Mouse (Mus musculus) midbrain, embryonic 14.5 days (tissue): ENCODE measurements around the gene Evc2. TPM values are rescaled to one million over a fixed set of nuclear protein-coding genes. Genes with fewer than 3 reads are reported as not detected.

Experiments used
- ATAC-seq: fragments of 200-750 bp; cut with Nextera tagmentation; 2 replicates; pipeline ENCODE4 v1.8.0; 2017; ENCODE audit warnings: moderate number of reproducible peaks, moderate library complexity; ENCODE audit not compliant: low FRiP score, low TSS enrichment
- DNase-seq: peaks from one replicate; pipeline ENCODE4 v3.0.0-alpha.2; 2015
- H3K27ac ChIP-seq: fragments of 300-500 bp; sonication (generic); replicated peaks from 2 replicates; pipeline ENCODE4 v1.5.1; 2014; ENCODE audit warnings: mild to moderate bottlenecking, low read depth, low read length, moderate library complexity
- H3K27me3 ChIP-seq: fragments of 300-500 bp; sonication (generic); 2 replicates; pipeline ENCODE4 v1.6.1; 2014; ENCODE audit warnings: low read length, control low read depth, mixed read lengths; ENCODE audit not compliant: control insufficient read depth, insufficient read depth
- H3K36me3 ChIP-seq: fragments of 300-500 bp; sonication (generic); 2 replicates; pipeline ENCODE4 v1.6.1; 2014; ENCODE audit warnings: low read length, control low read depth; ENCODE audit not compliant: control insufficient read depth, insufficient read depth
- H3K4me1 ChIP-seq: fragments of 300-500 bp; sonication (generic); 2 replicates; pipeline ENCODE4 v1.6.1; 2014; ENCODE audit warnings: mild to moderate bottlenecking, antibody characterized with exemption, low read length, control low read depth; ENCODE audit not compliant: control insufficient read depth, insufficient read depth
- H3K4me2 ChIP-seq: fragments of 300-500 bp; sonication (generic); 2 replicates; pipeline ENCODE4 v1.6.1; 2014; ENCODE audit warnings: mild to moderate bottlenecking, low read length, moderate library complexity
- H3K4me3 ChIP-seq: fragments of 300-500 bp; sonication (generic); replicated peaks from 2 replicates; pipeline ENCODE4 v1.5.1; 2014; ENCODE audit warnings: low read depth, low read length
- H3K9ac ChIP-seq: fragments of 300-500 bp; sonication (generic); replicated peaks from 2 replicates; pipeline ENCODE4 v1.6.1; 2014; ENCODE audit warnings: mild to moderate bottlenecking, low read length, moderate library complexity
- H3K9me3 ChIP-seq: fragments of 300-500 bp; sonication (generic); 2 replicates; pipeline ENCODE4 v1.6.1; 2016; ENCODE audit warnings: low read length, control low read depth, mixed read lengths; ENCODE audit not compliant: control insufficient read depth
- WGBS: fragments of 180-500 bp; shearing (Covaris S2); extraction: QIAGEN DNeasy Blood & Tissue Kit; methylation state at CpG from one replicate; pipeline ENCODE4 v1.1.7; 2014; 5-methylcytosine and 5-hydroxymethylcytosine counted together
- polyA plus RNA-seq: library from polyadenylated mRNA; unstranded; fragments of >200 nt; fragmentation: Nextera tagmentation; extraction: Ambion mirVana; gene quantifications from 2 replicates; pipeline ENCODE4 v1.2.1, GENCODE M21; 2014

The Evc2 gene
- polyA plus RNA-seq, 1 experiment from 2014 or later: 6.0 TPM

- H3K4me2 ChIP-seq: no peak overlapping the region
- H3K27me3 ChIP-seq: no peaks in the 10 kb centered on the region
- peaks cover 3% of the 10 kb centered on the region; the same call in 1 of the 2 replicates for H3K9me3 ChIP-seq
- ATAC-seq: no peak
- H3K27ac ChIP-seq: no peak overlapping the region
- 96% methylated on average over 4 of the region's 4 CpGs for WGBS
- no peak overlapping the region for H3K4me3 ChIP-seq
- peaks cover 14% of the 10 kb centered on the region; the same call in 1 of the 2 replicates for H3K36me3 ChIP-seq
- no peak for DNase-seq
- no peak overlapping the region for H3K9ac ChIP-seq
- H3K4me1 ChIP-seq: no peaks in the 10 kb centered on the region
These were observed 17.5 kb upstream of the Evc2 start for GRCm38 (mm10) chr5:37320761-37321160.

- no peaks in the 10 kb centered on the region for H3K9me3 ChIP-seq
- H3K27ac ChIP-seq: no peak overlapping the region
- no peaks in the 10 kb centered on the region for H3K4me1 ChIP-seq
- 95% methylated on average over 6 of the region's 6 CpGs for WGBS
- DNase-seq (no peak), ATAC-seq (no peak)
- no peak overlapping the region for H3K9ac ChIP-seq
- H3K27me3 ChIP-seq: no peaks in the 10 kb centered on the region
- peaks cover 12% of the 10 kb centered on the region; the same call in 1 of the 2 replicates for H3K36me3 ChIP-seq
- no peak overlapping the region for H3K4me3 ChIP-seq
- H3K4me2 ChIP-seq: no peak overlapping the region
These were observed 11.6 kb upstream of the Evc2 start for GRCm38 (mm10) chr5:37326675-37327074.

- H3K4me2 ChIP-seq: no peak overlapping the region
- no peaks in the 10 kb centered on the region for H3K27me3 ChIP-seq
- no peaks in the 10 kb centered on the region for H3K36me3 ChIP-seq
- H3K4me3 ChIP-seq: no peak overlapping the region
- H3K9ac ChIP-seq: no peak overlapping the region
- H3K4me1 ChIP-seq: no peaks in the 10 kb centered on the region
- DNase-seq (no peak), ATAC-seq (no peak)
- H3K27ac ChIP-seq: no peak overlapping the region
- H3K9me3 ChIP-seq: no peaks in the 10 kb centered on the region
- 87% methylated on average over 8 of the region's 8 CpGs for WGBS
These were observed 7.7 kb upstream of the Evc2 start for GRCm38 (mm10) chr5:37330449-37331132.

- no peaks in the 10 kb centered on the region for H3K9me3 ChIP-seq
- H3K36me3 ChIP-seq: no peaks in the 10 kb centered on the region
- no peaks in the 10 kb centered on the region for H3K4me1 ChIP-seq
- no peak overlapping the region for H3K4me3 ChIP-seq
- no peaks in the 10 kb centered on the region for H3K27me3 ChIP-seq
- WGBS: 95% methylated on average over 2 of the region's 2 CpGs
- ATAC-seq (no peak), DNase-seq (no peak)
- H3K4me2 ChIP-seq: no peak overlapping the region
- no peak overlapping the region for H3K9ac ChIP-seq
- H3K27ac ChIP-seq: no peak overlapping the region
These were observed 7.2 kb upstream of the Evc2 start for GRCm38 (mm10) chr5:37331133-37331505.

DNA sequence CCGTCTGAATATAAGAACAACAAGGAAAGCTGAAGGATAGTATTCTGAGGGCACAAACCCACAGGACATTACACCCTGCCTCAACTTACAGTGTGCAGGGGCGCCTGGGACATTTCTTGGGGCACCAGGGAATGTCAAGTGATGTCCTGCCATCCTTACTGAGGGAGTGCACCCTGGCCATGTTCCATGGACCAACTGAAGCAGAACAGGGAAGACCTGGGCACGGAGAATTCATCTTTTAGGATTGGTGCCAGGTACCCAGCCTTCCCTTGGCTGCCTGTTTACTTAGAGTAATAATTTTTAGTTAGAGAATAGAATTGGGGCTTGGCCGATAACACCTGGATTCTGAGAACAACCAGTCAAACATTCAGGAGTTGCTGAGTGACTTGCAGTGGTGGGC lies 6.2 kb upstream of the Evc2 start:
- DNase-seq (no peak), ATAC-seq (no peak)
- no peaks in the 10 kb centered on the region for H3K36me3 ChIP-seq
- no peak overlapping the region for H3K27ac ChIP-seq
- H3K9me3 ChIP-seq: no peaks in the 10 kb centered on the region
- H3K4me2 ChIP-seq: no peak overlapping the region
- H3K4me1 ChIP-seq: no peaks in the 10 kb centered on the region
- 85% methylated on average over 4 of the region's 4 CpGs for WGBS
- H3K4me3 ChIP-seq: no peak overlapping the region
- no peaks in the 10 kb centered on the region for H3K27me3 ChIP-seq
- no peak overlapping the region for H3K9ac ChIP-seq

- 78% methylated on average over 3 of the region's 3 CpGs for WGBS
These were observed 3.2 kb upstream of the Evc2 start for GRCm38 (mm10) chr5:37335061-37335460.

GRCm38 (mm10) chr5:37336485-37337105 lies 1.7 kb upstream of the Evc2 start, which contains the start of gene Evc:
Evc (minus strand) TSS chr5:37336894.
- ATAC-seq: peak; percentile 56
- WGBS: under 1% methylated on average over 48 of the region's 48 CpGs
- no peak within 1 kb of the TSS for H3K27ac ChIP-seq
- H3K4me2 ChIP-seq: peak within 1 kb of the TSS; percentile 100
- no peaks in the 10 kb centered on the region for H3K9me3 ChIP-seq
- H3K36me3 ChIP-seq: no peaks in the 10 kb centered on the region
- H3K27me3 ChIP-seq: peaks cover 7% of the 10 kb centered on the region; the same call in 1 of the 2 replicates
- DNase-seq: peak; percentile 84
- H3K4me3 ChIP-seq: peak within 1 kb of the TSS; percentile 58
- peak within 1 kb of the TSS; percentile 62 for H3K9ac ChIP-seq
- peaks cover 10% of the 10 kb centered on the region for H3K4me1 ChIP-seq

More at GRCm38 (mm10) chr5:37335061-37335460, 3.2 kb upstream of the Evc2 start:
- DNase-seq: no peak
- H3K27me3 ChIP-seq: peaks cover 7% of the 10 kb centered on the region; the same call in 1 of the 2 replicates
- no peak overlapping the region for H3K4me2 ChIP-seq
- H3K27ac ChIP-seq: no peak overlapping the region
- no peak overlapping the region for H3K9ac ChIP-seq
- H3K4me3 ChIP-seq: no peak overlapping the region
- no peaks in the 10 kb centered on the region for H3K9me3 ChIP-seq
- peaks cover 10% of the 10 kb centered on the region for H3K4me1 ChIP-seq
- H3K36me3 ChIP-seq: no peaks in the 10 kb centered on the region
- ATAC-seq: no peak

- DNase-seq (no peak), ATAC-seq (no peak)
- Histone ChIP-seq H3K27ac (no peak overlapping the region), H3K4me1 (peaks cover 10% of the 10 kb centered on the region), H3K4me2 (peak overlapping the region; percentile 100), H3K9me3 (no peaks in the 10 kb centered on the region), H3K9ac (no peak overlapping the region), H3K27me3 (peaks cover 7% of the 10 kb centered on the region; the same call in 1 of the 2 replicates), H3K36me3 (no peaks in the 10 kb centered on the region), H3K4me3 (peak overlapping the region; percentile 42; the same call in 1 of the 2 replicates)
- 72% methylated on average over 3 of the region's 3 CpGs for WGBS
These were observed 603 bp upstream of the Evc2 start for GRCm38 (mm10) chr5:37337696-37338095.

DNA sequence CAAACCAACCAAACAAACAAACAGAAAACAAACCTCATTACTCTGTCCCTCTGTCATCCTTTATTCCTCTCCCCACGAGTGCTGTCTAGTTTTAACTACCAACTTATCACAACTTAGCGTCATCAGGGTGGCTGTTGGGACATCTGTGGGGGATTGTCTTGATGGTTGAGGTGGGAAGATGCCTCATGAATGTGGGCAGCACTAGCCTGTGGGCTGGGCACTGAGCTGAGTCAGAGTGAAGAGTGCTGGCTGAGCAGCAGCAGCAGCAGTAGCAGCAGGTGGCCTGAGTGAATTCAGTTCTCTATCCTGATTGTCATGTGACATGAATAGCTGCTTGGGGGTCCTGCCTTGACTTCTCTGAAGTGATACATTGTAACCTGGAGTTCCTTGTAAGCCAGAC lies 5.7 kb downstream of the Evc2 start:
- Histone ChIP-seq H3K9ac (no peak overlapping the region), H3K4me1 (no peaks in the 10 kb centered on the region), H3K9me3 (no peaks in the 10 kb centered on the region), H3K4me2 (no peak overlapping the region), H3K27ac (no peak overlapping the region), H3K36me3 (no peaks in the 10 kb centered on the region), H3K4me3 (no peak overlapping the region), H3K27me3 (no peaks in the 10 kb centered on the region)
- WGBS: 93% methylated on average over 2 of the region's 2 CpGs
- DNase-seq (no peak), ATAC-seq (no peak)
